Mouse (Mus musculus): ENCODE results near the gene Camk1d.

DNA sequence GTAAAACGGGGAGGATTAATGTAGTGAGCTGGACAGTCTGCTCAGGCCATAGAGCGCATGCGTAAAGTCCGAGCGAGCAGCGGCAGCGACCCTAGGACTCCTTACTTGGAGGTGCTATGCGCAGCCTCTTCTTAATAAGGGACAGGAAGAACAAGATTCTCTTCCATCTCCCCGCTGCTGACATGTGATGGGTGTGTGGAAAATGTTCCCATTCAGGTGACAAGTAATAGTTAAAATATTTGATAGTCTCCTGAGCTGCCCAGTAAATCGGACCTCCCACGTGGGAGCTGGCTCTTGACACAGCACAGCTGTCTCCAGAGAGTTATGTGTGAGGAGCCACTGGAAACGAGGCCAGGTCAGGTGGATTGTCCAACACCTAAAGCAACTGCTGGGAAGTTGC is 32.2 kb upstream of the Camk1d start:
- no peak for TF ChIP-seq CTCF (IDR thresholded peaks at IDR 0.05; ENCODE audit: extremely low read depth, insufficient read length, insufficient replicate concordance, low read depth, low read length)
- TF ChIP-seq POLR2A (IDR thresholded peaks at IDR 0.05; ENCODE audit: low read depth, low read length) = no peak

All from small intestine, adult 2 months (tissue).